Comparison of ENCODE assay signal across 14 mouse cellular contexts in genomic region chr2:140705278-140705677, GRCm38 (mm10). TPM values are rescaled to one million over a fixed set of nuclear protein-coding genes. Genes with fewer than 3 reads are reported as not detected.
DNase-seq lines count a peak whose midpoint lies in the region; ATAC-seq lines count a peak whose summit lies in the region.
"Had no signal": no experiment of that assay in that cellular context is flagged by ENCODE, and none has a peak within 500 bp of the region (broad histone marks: within the 10 kb centered on the region; RNA-seq: fewer than 3 reads in every experiment).

No protein-coding gene starts in this region.

- H3K4me3 ChIP-seq in forebrain, embryonic 13.5 days: no peak overlapping the region
- H3K4me3 ChIP-seq in midbrain, embryonic 14.5 days (replicated peaks; ENCODE audit: low read depth, low read length): no peak overlapping the region
- H3K4me3 ChIP-seq: heart, embryonic 12.5 days; liver, embryonic 15.5 days had no signal

- 0% methylated on average over 2 of the region's 2 CpGs for WGBS in forebrain, embryonic 13.5 days
- WGBS in midbrain, embryonic 14.5 days: 1% methylated on average over 2 of the region's 2 CpGs

- H3K27ac ChIP-seq in forebrain, embryonic 13.5 days: no peak overlapping the region
- 0 out of 2 replicates have a peak overlapping the region, but pooled peaks have one; percentile 26 for H3K27ac ChIP-seq in midbrain, embryonic 14.5 days (replicated peaks; ENCODE audit: low read depth, low read length)
- H3K27ac ChIP-seq: liver, embryonic 15.5 days had no signal

- H3K4me1 ChIP-seq in forebrain, embryonic 13.5 days: peaks cover 24% of the 10 kb centered on the region
- H3K4me1 ChIP-seq in midbrain, embryonic 14.5 days (ENCODE audit: control insufficient read depth, insufficient read depth, low read length): peaks cover 16% of the 10 kb centered on the region; the same call in 1 of the 2 replicates
- H3K4me1 ChIP-seq: liver, embryonic 15.5 days had no signal

- no peak overlapping the region for H3K9ac ChIP-seq in forebrain, embryonic 13.5 days
- H3K9ac ChIP-seq in midbrain, embryonic 14.5 days (replicated peaks; ENCODE audit: low read length): no peak overlapping the region
- H3K9ac ChIP-seq: heart, embryonic 12.5 days; liver, embryonic 15.5 days had no signal

- peak; percentile 68 for DNase-seq in embryo, embryonic 11 days
- peak; percentile 37 for DNase-seq in hindlimb bud, embryonic 11.5 days (ENCODE audit: extremely low spot score, low read depth, low spot score)
- peak; percentile 58 for DNase-seq in midbrain, embryonic 14.5 days
- no peak for DNase-seq in heart, adult 8-10 months (ENCODE audit: low spot score)
- DNase-seq in B cell, adult 2 months: no peak
- DNase-seq in natural killer cell, adult 2 months (ENCODE audit: low spot score in 2 of 2): no peak
- DNase-seq: adrenal gland, postnatal 14 days; gastrocnemius, postnatal 25 days; lung, postnatal 14 days; right cerebral cortex, postnatal 14 days had no signal

- peak overlapping the region; percentile 19 for H3K4me2 ChIP-seq in forebrain, embryonic 13.5 days
- H3K4me2 ChIP-seq in midbrain, embryonic 14.5 days (ENCODE audit: low read length): no peak overlapping the region; the same call in 1 of the 2 replicates
- H3K4me2 ChIP-seq: heart, embryonic 12.5 days; liver, embryonic 15.5 days had no signal

- peak; percentile 40; the same call in 1 of the 2 replicates for ATAC-seq in forebrain, embryonic 13.5 days
- peak; percentile 14; the same call in 1 of the 2 replicates for ATAC-seq in midbrain, embryonic 14.5 days (ENCODE audit: low FRiP score, low TSS enrichment)
- ATAC-seq: CD4-positive, CD25-positive, alpha-beta regulatory T cell, adult 4 months had no signal

- no peaks in the 10 kb centered on the region for H3K9me3 ChIP-seq in forebrain, embryonic 13.5 days (replicated peaks)
- H3K9me3 ChIP-seq in midbrain, embryonic 14.5 days (ENCODE audit: control insufficient read depth, low read length): no peaks in the 10 kb centered on the region
- H3K9me3 ChIP-seq: heart, embryonic 12.5 days; liver, embryonic 15.5 days had no signal

- H3K27me3 ChIP-seq in forebrain, embryonic 13.5 days: peaks cover 5% of the 10 kb centered on the region; the same call in 1 of the 2 replicates
- H3K27me3 ChIP-seq in midbrain, embryonic 14.5 days (ENCODE audit: control insufficient read depth, insufficient read depth, low read length): no peaks in the 10 kb centered on the region
- H3K27me3 ChIP-seq: heart, embryonic 12.5 days; liver, embryonic 15.5 days had no signal

- H3K36me3 ChIP-seq in forebrain, embryonic 13.5 days (ENCODE audit: poor library complexity, severe bottlenecking): no peaks in the 10 kb centered on the region
- no peaks in the 10 kb centered on the region for H3K36me3 ChIP-seq in midbrain, embryonic 14.5 days (ENCODE audit: control insufficient read depth, insufficient read depth, low read length)
- H3K36me3 ChIP-seq: heart, embryonic 12.5 days; liver, embryonic 15.5 days had no signal

RNA-seq across cellular contexts. Expression of gene Flrt3, which starts 34.0 kb away (rescaled TPM):
- 48.1 and 58.5 TPM in 2 replicates for polyA plus RNA-seq in forebrain, embryonic 13.5 days (2015; fragmentation: Nextera tagmentation; extraction: Ambion mirVana)
- polyA plus RNA-seq in midbrain, embryonic 14.5 days (2014; fragmentation: Nextera tagmentation; extraction: Ambion mirVana): 39.5 and 62.5 TPM in 2 replicates
- total RNA-seq in heart, adult 8-10 months (2022): under 1 TPM; 0.14 to 0.35 (median 0.28) TPM

Comparison
In these comparisons a context has a peak if more than half of its experiments do, and no peak if none do; other contexts are left out.
1. DNase-seq: peak in embryo, embryonic 11 days (single experiment), hindlimb bud, embryonic 11.5 days (single experiment) and midbrain, embryonic 14.5 days (single experiment); none in heart, adult 8-10 months (single experiment), B cell, adult 2 months (0 of 2) and natural killer cell, adult 2 months (0 of 2).